Comparison of ENCODE assay signal across 9 mouse cellular contexts in the genomic region with DNA sequence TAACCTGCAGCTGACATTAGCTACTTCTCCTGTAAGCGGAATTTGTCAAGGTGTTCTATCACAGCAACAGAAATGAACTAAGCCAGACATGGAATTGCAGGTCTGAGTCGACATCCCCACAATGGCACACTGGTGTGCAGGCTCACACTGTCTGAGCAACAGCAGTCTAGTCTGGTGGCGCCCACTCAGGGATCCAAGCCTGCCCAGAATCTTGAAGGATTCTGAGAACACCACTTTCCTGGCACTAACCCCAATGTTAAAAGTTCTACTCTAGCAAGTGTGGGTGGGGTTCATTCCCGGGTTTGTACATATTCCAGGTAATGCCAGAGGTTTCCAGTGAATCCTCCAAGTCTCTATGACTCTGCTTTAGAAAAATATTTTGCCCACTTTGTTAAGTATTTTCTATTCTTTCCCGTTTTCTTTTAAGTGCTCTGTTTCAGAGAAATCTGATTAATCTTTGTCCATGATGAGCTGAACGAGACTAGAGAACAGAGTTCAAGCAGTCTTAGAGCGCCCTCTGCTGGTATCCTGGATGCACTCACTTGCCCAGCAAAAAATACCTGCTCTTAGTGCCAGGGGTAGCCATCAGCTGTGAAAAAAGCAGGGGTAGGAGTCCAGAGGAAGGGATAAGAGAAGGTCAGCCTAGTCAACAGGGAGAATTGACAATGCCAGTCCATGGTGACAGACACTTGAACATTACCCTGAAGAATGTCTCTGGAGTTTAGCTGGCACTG. TPM values are rescaled to one million over a fixed set of nuclear protein-coding genes. Genes with fewer than 3 reads are reported as not detected.
DNase-seq lines count a peak whose midpoint lies in the region; ATAC-seq lines count a peak whose summit lies in the region.
"Had no signal": no experiment of that assay in that cellular context is flagged by ENCODE, and none has a peak within 500 bp of the region (broad histone marks: within the 10 kb centered on the region; RNA-seq: fewer than 3 reads in every experiment).

No protein-coding gene starts in this region.

- H3K4me3 ChIP-seq in kidney, embryonic 15.5 days (replicated peaks): no peak overlapping the region
- no peak overlapping the region for H3K4me3 ChIP-seq in forebrain, embryonic 13.5 days
- no peak overlapping the region for H3K4me3 ChIP-seq in midbrain, embryonic 16.5 days (ENCODE audit: low read depth, low read length)

- 55% methylated on average over 7 of the region's 7 CpGs for WGBS in kidney, embryonic 15.5 days
- WGBS in forebrain, embryonic 13.5 days: 55% methylated on average over 7 of the region's 7 CpGs
- WGBS in midbrain, embryonic 16.5 days: 56% methylated on average over 7 of the region's 7 CpGs

- no peak; the same call in 1 of the 2 replicates for ATAC-seq in kidney, embryonic 15.5 days (replicated peaks; ENCODE audit: low FRiP score)
- ATAC-seq in forebrain, embryonic 13.5 days: peak; percentile 76
- ATAC-seq in midbrain, embryonic 16.5 days: peak; percentile 83

- peaks cover 6% of the 10 kb centered on the region for H3K36me3 ChIP-seq in kidney, embryonic 15.5 days
- H3K36me3 ChIP-seq in forebrain, embryonic 13.5 days (ENCODE audit: poor library complexity, severe bottlenecking): peaks cover 40% of the 10 kb centered on the region
- peaks cover 4% of the 10 kb centered on the region for H3K36me3 ChIP-seq in midbrain, embryonic 16.5 days (ENCODE audit: control insufficient read depth, insufficient read depth, low read length)

- H3K27ac ChIP-seq in kidney, embryonic 15.5 days: no peak overlapping the region
- H3K27ac ChIP-seq in forebrain, embryonic 13.5 days: no peak overlapping the region
- no peak overlapping the region for H3K27ac ChIP-seq in midbrain, embryonic 16.5 days (ENCODE audit: low read length)
- H3K27ac ChIP-seq: macrophage had no signal

- H3K27me3 ChIP-seq in kidney, embryonic 15.5 days: no peaks in the 10 kb centered on the region
- no peaks in the 10 kb centered on the region for H3K27me3 ChIP-seq in forebrain, embryonic 13.5 days
- H3K27me3 ChIP-seq in midbrain, embryonic 16.5 days (ENCODE audit: control insufficient read depth, insufficient read depth, low read depth, low read length): no peaks in the 10 kb centered on the region

- peak; percentile 34 for DNase-seq in kidney, adult 11 months
- peak; percentile 72 for DNase-seq in c-Kit-positive CD71-positive TER-119-negative erythroid progenitor cells, embryonic 14.5 days (ENCODE audit: low read depth)
- DNase-seq in induced T-regulatory cell, adult 2 months (ENCODE audit: low read depth): peak; percentile 96
- peak; percentile 86 to 90 for DNase-seq in left cerebral cortex, postnatal 14 days (ENCODE audit: low spot score in 2 of 2)
- DNase-seq in spleen, postnatal 10 days (ENCODE audit: low spot score in 2 of 2): peak; percentile 48 to 79

- no peaks in the 10 kb centered on the region for H3K4me1 ChIP-seq in kidney, embryonic 15.5 days
- H3K4me1 ChIP-seq in forebrain, embryonic 13.5 days: no peaks in the 10 kb centered on the region
- H3K4me1 ChIP-seq in midbrain, embryonic 16.5 days (ENCODE audit: control insufficient read depth, insufficient read depth, low read length): no peaks in the 10 kb centered on the region

- H3K4me2 ChIP-seq in kidney, embryonic 15.5 days: no peak overlapping the region
- no peak overlapping the region for H3K4me2 ChIP-seq in forebrain, embryonic 13.5 days
- no peak overlapping the region for H3K4me2 ChIP-seq in midbrain, embryonic 16.5 days (ENCODE audit: low read length)

- intact Hi-C loops in left cerebral cortex, postnatal 14 days (cut with DNase I): loop anchor here (1.0 to 2.0 kb wide), 2 partner anchors 148 to 241 kb away; no protein-coding TSS in a partner anchor

- no peak overlapping the region for H3K9ac ChIP-seq in kidney, embryonic 15.5 days
- no peak overlapping the region for H3K9ac ChIP-seq in forebrain, embryonic 13.5 days
- no peak overlapping the region for H3K9ac ChIP-seq in midbrain, embryonic 16.5 days (ENCODE audit: low read depth, low read length)

- no peaks in the 10 kb centered on the region for H3K9me3 ChIP-seq in kidney, embryonic 15.5 days (replicated peaks)
- no peaks in the 10 kb centered on the region for H3K9me3 ChIP-seq in forebrain, embryonic 13.5 days (replicated peaks)
- no peaks in the 10 kb centered on the region for H3K9me3 ChIP-seq in midbrain, embryonic 16.5 days (replicated peaks; ENCODE audit: control insufficient read depth, low read length, poor library complexity, severe bottlenecking)

RNA-seq across cellular contexts. Expression of a gene that starts 29.9 kb away (rescaled TPM):
- polyA plus RNA-seq in kidney, embryonic 15.5 days (2015; fragmentation: Nextera tagmentation; extraction: Ambion mirVana): 45.7 and 48.0 TPM in 2 replicates
- 94.1 and 101 TPM in 2 replicates for polyA plus RNA-seq in forebrain, embryonic 13.5 days (2015; fragmentation: Nextera tagmentation; extraction: Ambion mirVana)
- total RNA-seq in left cerebral cortex, postnatal 14 days (2021): 10 to 100 TPM; 42.2 to 43.4 TPM
- 165 and 168 TPM in 2 replicates for polyA plus RNA-seq in midbrain, embryonic 16.5 days (2015; fragmentation: Nextera tagmentation; extraction: Ambion mirVana)

Comparison
In these comparisons a context has a peak if more than half of its experiments do, and no peak if none do; other contexts are left out.
1. DNase-seq: peak in every context shown above with its lines; median percentile 96 in induced T-regulatory cell, adult 2 months; 88 in left cerebral cortex, postnatal 14 days; 72 in c-Kit-positive CD71-positive TER-119-negative erythroid progenitor cells, embryonic 14.5 days; 64 in spleen, postnatal 10 days; 34 in kidney, adult 11 months.